Mouse (Mus musculus): Measurements from ENCODE around the gene Ptgfrn. TPM values are rescaled to one million over a fixed set of nuclear protein-coding genes. Genes with fewer than 3 reads are reported as not detected.
A peak's percentile ranks its signal among the peaks of the same experiment; 100 is the strongest.

The Ptgfrn gene
- total RNA-seq (2021), result 10 to 100 TPM; 36.9 to 41.2 TPM

DNA sequence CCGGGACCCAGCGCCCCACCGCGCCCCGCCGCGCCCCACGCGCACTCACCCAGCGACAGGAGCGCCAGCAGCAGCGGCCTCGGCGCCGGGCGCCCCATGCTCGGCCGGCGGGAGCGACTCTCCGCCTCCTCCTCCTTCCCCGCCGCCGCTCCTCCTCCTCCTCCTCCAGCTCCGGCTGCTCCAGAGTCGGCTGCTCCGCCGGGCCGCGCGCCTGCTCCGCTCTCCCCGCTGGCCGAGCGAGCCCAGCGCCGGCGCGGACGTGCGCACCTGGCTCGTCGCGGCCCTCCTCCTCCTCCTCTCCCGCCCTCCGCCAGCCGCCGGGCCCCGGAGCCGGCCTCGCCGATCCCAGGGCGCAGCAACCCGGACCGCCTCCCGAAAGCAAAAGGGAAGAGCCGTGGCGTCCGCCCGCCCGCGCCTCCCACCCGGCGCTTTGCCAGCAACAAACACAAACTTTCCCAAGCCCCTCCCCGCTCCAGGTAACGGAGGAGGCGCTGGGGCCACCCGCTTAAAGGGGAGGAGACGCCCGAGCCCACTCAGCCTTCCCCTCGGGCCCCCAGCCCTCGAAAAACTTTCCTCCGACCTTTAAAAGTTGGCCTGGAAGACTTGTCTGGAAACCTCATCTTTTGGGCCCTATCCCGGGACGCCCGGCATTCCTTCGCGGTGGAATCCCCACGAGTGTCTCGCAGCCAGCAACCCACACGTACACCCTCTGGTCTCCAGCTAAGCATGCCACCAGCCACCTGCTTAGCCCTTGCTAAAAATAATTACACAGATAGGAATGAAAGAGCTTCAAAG lies at the start of gene Ptgfrn:
Gene Ptgfrn, minus strand, starts transcription at position 236 of the 795 bp plus-strand sequence.
- DNase-seq (ENCODE audit: low spot score in 2 of 2), result peak; percentile 51 to 67
- intact Hi-C loops (cut with DNase I), result no loop called here

DNA sequence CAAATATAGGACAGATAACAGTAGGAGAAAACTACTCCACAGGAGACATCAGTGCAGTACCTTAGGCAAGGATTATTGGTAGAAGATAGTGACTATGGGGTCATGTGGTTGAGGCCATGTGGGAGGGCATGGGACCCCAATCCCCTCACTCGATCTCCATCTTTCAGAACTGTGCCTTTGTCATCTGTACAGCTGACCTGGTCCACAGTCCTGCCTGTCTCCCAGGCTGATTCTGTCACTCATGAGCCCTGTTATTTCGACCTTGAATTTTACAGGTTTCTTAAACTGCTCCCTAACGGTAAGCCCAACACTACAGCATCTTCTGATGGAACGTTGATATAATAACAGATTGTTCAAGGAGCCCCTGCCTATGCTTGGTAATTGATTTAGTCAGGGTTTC lies 49.6 kb upstream of the Ptgfrn start:
- DNase-seq (ENCODE audit: low spot score in 2 of 2), result no peak
- intact Hi-C loops (cut with DNase I), result loop anchor here (5.0 kb wide), 3 partner anchors 138 to 187 kb away; no protein-coding TSS in a partner anchor

DNA sequence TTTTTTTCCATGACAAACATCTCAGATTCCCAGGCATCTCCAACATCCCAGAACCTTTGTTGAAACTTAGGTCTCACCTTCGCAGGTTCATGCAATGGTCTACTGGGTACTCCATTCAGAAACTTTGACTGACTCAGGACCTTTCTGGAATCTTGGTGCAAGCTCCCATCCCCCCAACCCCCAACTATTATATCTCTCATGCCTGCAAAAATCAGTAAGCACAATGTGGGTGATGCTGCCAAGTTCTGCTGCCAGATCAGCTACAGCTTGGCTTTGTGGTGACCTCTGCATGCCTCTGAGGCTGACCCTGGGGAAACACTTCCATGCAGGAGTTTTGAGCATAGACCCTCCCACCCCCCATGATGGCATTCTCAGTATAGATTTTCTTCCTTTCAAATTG lies 44.0 kb upstream of the Ptgfrn start:
- intact Hi-C loops (cut with DNase I), result no loop called here
- DNase-seq (ENCODE audit: low spot score in 2 of 2), result no peak

DNA sequence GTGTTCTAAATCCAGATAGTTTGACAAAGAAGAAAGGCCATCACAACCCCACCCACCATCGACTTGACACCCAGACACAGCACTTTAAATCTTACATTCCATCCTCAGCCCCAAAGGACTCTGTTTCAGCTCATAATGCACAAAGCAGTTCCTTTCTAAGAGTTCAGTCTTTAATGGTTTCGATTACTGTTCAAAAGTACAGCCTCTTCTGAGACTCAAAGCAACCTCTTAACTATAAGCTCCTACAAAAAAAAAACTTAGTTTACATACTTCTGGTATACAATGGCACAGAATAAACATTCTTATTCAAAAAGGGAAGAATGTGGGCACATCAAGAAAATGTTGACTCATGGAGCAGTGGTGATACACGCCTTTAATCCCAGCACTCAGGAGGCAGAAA lies 43.3 kb upstream of the Ptgfrn start:
- intact Hi-C loops (cut with DNase I), result no loop called here
- DNase-seq (ENCODE audit: low spot score in 2 of 2), result no peak

DNA sequence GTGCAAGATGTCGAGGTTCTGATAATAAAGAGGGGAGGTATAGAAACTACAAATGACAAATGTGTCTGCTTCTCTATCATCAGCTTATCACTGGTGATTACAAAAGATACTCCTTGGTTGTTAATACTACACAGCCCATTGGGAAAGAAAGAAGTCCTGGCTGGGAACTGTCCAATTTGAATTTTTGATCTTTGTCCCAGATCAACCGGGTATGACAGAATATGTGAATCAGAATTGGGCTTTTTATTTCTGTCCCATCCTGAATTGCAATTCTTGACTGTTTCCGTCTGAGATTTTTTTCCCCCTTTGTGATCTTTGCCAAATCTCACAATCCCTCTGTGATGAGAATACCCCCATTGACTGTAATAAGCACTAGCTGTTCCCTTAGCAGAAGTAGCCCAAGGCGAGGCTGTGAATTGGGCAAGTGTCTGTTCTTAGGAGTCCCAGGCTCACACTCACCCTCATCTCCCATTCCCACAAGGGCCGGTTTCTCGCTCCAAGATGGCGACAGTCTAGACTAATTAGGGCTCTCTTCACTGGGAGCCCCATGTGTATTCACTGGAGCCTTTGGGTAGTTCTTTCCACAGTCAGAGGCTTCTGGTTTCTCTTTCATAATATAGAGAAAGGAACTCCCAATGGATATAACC lies 36.2 kb upstream of the Ptgfrn start:
- DNase-seq (ENCODE audit: low spot score in 2 of 2), result no peak
- intact Hi-C loops (cut with DNase I), result no loop called here

DNA sequence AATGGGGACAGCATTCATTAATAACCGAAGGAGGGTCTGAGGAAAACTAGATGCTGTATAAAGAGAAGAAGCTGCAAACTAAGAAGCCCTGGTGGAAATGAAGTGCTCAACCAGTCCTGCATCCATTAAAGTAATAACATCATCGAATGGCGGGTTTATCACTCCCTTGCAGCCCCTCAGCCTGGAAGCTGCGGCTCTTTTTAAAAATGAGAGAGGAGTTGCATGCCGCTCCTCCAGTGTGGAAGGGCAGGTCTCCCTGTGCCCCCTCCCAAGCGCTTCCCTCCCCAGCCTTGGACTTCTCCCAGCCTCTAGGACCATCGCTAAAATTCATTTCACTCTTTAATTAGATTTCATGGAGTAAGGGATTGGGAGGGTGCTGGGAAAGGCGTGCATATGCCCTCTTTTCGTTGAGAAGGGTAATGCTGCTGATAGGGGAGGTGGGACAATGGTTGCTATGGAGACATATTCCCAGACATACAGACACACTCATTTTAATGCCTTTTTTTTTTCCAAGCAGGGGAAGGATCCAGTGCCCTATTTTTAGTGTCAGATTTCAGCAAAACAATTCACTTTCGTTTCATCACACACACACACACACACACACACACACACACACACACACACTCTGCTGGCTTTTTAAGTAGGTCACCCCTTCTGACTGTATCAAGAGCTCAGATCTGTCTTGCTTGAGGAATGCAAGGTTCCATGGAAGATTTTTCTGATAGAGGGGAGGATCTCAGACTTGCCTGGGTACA lies 35.4 kb upstream of the Ptgfrn start:
- intact Hi-C loops (cut with DNase I), result no loop called here
- DNase-seq (ENCODE audit: low spot score in 2 of 2), result peak; percentile 31 to 32

DNA sequence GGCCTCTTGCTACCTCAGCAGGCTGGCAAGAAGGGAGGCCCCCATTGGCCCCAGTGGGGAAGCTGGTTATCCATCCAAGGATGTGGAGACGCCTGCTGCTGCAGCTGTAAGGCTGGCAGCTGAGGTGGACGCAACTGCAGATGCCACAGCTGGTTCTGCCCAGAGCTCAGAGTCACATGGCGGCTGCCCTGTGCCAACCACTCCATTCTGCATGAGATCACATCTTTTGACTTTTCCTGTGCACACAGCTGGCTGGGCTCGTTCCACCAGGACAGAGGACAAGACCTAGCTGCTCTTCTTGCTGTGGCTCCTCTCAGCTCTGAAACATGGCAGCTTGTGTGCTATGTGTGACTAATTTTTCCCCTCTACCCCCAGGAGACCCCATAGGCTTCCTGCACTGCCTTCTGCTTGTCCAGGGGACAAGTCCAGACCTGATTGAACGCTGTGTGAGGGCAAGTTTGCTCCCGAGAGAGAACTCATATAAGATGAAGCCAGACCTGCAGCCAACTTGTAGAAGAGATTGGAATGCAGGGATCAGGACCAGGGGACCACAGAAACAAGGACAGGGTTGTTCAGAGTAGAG lies 34.4 kb upstream of the Ptgfrn start:
- peak in 1 of 2 experiments; percentile 29 for DNase-seq (ENCODE audit: low spot score in 2 of 2)
- intact Hi-C loops (cut with DNase I), result no loop called here

DNA sequence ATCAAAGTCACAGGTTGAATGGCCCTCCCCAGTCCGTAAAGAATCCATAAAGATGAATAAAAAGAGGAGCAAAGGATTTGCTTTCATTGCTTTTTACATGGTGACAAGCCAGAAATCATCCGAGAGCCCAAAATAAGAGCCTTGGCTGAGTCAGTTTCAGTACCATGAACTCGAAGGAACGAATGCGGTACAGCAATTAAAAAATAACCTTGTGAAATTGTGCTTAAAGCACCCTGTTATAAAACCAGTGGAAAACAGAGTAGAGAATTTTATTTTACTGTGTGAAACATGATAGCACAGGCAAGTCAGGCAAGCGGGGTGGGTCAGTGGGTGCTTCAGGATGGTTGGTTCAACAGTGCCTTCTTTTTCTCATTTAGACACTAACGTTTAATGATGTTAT lies 33.4 kb upstream of the Ptgfrn start:
- DNase-seq (ENCODE audit: low spot score in 2 of 2), result no peak
- intact Hi-C loops (cut with DNase I), result no loop called here

DNA sequence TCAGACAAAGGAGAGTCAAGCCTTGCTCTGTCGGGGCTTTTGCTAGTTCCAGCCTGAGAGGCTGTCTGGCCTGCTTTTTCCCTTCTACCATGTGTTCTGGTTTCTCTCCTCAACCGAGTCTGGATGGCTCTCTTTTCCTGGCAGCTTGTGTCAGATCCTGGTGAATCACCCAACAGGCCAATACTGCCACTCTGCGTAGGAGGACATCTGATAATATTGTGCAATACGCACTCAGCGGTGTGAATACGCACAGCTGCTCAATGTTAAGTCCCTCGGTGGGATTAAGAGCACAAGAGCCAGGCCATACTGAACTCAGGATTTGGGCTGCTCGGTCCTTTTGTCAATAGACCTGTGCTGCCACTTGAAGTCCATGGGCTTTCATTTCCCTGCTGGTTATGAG lies 31.8 kb upstream of the Ptgfrn start:
- intact Hi-C loops (cut with DNase I), result no loop called here
- peak; percentile 25 to 32 for DNase-seq (ENCODE audit: low spot score in 2 of 2)

DNA sequence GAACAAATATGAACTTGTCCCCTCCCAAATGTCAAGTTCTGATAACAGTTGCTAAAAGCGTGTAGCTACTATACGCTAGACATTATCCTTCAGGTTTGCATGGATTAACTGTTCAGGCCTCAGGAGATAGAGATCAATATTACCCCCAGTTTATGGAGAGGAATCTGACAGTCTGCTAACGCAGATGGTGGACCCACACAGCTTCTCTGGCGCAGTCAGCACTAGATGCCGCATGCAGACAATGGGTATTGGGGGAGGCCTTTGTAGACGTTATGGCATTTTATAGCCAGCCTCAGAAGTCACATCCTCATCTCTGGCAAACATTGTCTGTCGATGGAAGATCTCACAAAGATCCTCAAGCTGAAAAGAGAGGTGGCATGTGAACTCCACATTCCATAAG lies 29.9 kb upstream of the Ptgfrn start:
- no peak for DNase-seq (ENCODE audit: low spot score in 2 of 2)
- intact Hi-C loops (cut with DNase I), result no loop called here

DNA sequence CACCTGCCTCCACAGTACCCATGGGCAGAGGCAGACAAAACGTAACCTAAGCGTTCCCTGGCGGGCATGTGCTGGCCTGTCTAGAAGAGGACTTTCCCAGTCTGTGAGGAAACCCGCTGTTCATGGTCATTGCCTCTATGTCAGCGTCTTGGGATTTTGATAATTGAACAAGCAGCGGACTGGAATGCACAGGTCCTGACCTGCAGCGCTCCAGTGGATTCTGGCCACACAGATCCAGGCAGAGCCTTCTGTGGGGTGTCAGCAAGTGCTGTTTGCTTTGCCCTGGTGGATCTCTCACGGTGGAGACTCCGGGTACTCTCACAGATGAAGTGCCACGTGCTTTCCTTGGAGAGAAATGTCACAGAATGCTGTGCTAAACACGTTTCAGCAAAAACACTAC lies 26.4 kb upstream of the Ptgfrn start:
- intact Hi-C loops (cut with DNase I), result no loop called here
- no peak for DNase-seq (ENCODE audit: low spot score in 2 of 2)

DNA sequence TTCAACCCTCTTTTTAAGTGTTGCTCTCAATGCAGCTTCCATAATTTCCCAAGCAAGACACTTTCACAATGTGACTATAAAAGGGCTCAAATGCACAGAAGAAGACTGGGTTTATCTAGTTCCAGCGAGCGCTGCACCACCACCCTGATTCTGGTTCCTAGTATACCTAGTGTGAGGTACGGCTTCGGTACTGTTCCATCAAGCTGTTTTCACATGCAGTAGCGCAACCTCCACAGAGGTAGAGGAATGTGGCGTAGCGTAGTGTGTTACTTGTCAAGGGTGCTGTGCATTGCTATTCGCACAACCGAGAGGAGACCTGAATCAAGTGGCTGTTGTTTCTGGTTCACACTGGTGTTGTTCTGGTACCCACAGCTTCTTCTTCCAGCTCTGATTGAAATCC lies 24.8 kb upstream of the Ptgfrn start:
- DNase-seq (ENCODE audit: low spot score in 2 of 2), result no peak
- intact Hi-C loops (cut with DNase I), result no loop called here

DNA sequence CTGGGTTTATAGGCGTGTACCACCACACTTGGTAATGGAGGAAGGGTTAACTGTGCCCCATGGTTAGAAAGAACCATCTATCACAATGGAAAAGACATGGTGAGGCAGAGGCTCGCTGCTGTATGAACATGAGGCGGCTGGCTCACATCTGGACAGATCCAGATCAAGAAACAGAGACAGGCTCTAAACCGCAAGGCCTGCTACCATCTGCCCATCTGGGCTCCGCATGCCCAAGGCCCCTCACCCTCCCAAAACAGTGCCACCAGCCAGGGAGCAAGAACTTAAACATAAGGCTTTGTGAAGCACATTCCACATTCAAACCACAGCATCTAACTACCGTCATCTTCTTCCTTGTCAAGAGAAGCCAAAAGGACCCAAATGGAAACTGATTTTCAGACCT lies 22.9 kb upstream of the Ptgfrn start:
- intact Hi-C loops (cut with DNase I), result no loop called here
- DNase-seq (ENCODE audit: low spot score in 2 of 2), result no peak

DNA sequence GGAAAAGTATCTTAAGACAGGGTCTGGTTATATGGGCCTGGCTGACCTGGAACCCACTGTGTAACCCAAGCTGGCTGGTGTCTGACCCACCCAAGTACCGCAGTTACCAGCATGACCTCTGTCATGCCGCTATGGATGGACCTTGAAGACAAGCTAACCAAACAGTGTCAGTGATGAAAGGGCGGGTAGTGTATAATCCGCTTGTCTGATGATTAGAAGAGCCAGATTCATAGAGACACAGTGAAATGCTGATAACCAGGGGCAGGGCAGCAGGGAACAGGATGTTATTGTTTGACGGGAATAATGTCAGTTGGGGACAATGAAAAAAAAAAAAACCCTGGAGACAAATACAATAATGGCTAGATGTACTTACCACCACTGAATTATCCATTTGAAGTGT lies 21.7 kb upstream of the Ptgfrn start:
- DNase-seq (ENCODE audit: low spot score in 2 of 2), result no peak
- intact Hi-C loops (cut with DNase I), result no loop called here

DNA sequence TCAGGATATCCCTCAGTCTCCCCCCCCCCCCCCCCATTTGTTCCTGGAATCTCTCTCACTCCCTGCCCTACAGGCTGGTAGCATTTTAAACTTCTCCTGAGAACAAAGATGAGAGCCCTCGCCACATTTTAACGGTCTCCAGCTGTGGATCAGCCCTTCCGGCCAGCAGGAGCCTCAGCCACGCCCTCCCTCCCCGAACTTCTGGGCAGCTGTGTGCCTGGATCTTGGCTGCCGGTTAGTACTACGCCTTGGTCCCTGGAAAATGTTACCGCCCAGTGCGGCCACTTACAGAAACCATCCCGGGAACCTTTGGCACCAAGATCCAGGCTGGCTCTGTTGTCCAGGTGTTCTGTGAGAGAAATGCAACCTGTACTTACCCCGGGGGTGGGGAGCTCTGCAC lies 20.4 kb upstream of the Ptgfrn start:
- intact Hi-C loops (cut with DNase I), result no loop called here
- no peak for DNase-seq (ENCODE audit: low spot score in 2 of 2)

DNA sequence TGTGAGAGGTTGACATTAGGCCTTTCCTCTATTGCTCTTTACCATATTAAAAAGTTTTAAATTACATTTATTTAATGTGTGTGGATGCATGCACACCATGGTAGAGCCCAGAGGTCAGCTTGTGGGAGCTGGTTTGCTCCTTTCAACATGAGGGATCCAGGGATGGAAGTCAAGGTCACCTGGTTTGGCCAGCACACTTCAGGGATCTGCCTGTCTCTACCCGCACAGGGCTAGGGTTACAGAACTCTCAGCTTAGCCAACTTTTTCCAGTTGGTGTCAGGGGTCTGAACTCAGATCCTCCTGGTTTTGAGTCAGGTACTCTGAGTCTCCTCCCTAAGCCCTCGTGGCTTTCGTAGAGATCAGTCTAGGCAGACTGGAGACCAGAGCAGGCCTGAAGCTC lies 19.5 kb upstream of the Ptgfrn start:
- DNase-seq (ENCODE audit: low spot score in 2 of 2), result no peak
- intact Hi-C loops (cut with DNase I), result no loop called here

DNA sequence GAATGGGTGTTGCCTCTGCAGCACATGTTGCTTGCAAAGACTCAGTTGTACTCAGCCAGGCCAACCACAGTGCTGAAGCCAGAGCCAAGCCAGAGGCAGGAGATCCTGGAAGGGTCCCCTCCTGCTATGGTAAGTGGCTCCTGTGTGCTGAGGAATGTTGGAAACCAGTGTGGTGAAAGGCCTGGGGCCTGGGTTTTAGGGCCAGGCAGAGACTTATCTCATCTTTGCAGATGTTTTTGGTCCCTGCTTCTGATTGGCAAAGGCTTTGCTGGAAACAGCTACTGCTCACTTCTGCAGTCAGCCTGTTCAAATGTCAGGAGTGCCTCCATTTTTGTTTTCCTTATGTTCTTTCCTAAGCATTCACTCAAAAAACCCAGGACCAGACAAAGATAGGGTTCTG lies 19.0 kb upstream of the Ptgfrn start:
- intact Hi-C loops (cut with DNase I), result no loop called here
- no peak for DNase-seq (ENCODE audit: low spot score in 2 of 2)

DNA sequence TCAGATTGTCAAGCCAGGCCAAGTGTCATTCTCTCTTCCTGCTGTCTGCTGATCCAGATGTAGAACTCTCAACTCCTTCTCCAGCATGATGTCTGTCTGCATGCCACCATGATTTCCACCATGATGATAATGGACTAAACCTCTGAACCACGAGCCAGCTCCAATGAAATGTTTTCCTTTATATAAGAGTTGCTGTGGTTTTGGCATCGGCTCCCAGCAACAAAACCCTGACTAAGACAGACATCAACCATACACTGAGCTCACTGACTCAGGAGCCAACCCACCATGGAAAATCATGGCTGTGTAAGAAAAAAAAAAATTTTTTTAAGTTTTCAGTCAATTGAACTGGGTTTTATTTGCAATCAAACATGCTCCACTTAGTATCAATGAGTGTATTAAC lies 17.7 kb upstream of the Ptgfrn start:
- no peak for DNase-seq (ENCODE audit: low spot score in 2 of 2)

DNA sequence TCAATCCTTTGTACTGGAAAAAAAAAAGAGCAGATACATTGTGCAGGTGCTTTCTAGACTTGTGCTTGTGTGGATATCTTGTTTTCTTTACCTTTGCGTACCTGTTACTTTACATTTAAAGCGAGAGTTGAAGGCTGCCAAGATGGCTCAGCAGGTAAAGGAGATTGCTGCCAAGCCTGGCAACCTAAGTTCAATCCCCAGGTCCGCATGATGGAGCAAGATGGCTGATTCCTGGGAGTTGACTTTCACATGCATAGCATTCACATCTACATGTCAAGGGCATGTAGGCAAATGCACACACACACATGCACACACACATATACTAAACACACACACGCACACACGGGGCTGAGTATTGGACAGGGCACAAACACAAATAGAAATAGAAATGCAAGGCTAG lies 14.6 kb upstream of the Ptgfrn start:
- no peak for DNase-seq (ENCODE audit: low spot score in 2 of 2)
- intact Hi-C loops (cut with DNase I), result no loop called here

More for the DNA sequence above, 17.7 kb upstream of the Ptgfrn start:
- intact Hi-C loops (cut with DNase I), result no loop called here

DNA sequence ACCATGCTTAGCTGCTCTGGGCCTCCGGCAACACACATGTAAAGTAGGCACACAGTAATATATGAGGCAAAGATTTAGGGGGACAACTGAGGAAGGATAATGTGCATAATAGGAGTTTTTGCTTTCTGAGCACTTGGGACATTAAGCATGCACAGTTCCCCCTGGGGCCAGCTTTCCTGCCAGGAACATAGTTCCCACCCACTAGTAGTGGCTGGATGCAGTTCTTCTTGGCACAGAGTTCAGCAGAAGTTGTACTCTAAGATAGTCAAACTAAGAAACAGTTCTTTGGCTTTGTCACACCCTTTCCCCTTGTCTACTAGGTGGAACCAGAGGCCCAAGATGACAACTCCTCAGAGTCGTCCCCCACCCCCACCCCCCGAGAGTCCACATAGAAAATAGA lies 12.4 kb upstream of the Ptgfrn start:
- intact Hi-C loops (cut with DNase I), result no loop called here

More for the DNA sequence above, 12.4 kb upstream of the Ptgfrn start:
- no peak for DNase-seq (ENCODE audit: low spot score in 2 of 2)
